Mouse (Mus musculus): Measurements from ENCODE around the gene Ppih. TPM values are rescaled to one million over a fixed set of nuclear protein-coding genes. Genes with fewer than 3 reads are reported as not detected.

The Ppih gene
- polyA plus RNA-seq (2015; fragmentation: Illumina TruSeq; extraction: RNeasy Lipid Tissue Mini Kit (QIAGEN cat#74804); ENCODE audit: low read depth, low replicate concordance): 37.2 TPM

GRCm38 (mm10) chr4:119320131-119320830, at the start of gene Ppih:
Gene Ppih, minus strand, starts transcription at chr4:119320546.

GRCm38 (mm10) chr4:119294415-119295133, 25.8 kb downstream of the Ppih start, which contains the start of gene Ybx1:
Gene Ybx1, minus strand, starts transcription at chr4:119294604.

GRCm38 (mm10) chr4:119255351-119255750, 65.0 kb downstream of the Ppih start, which contains the start of gene Cldn19:
Gene Cldn19, plus strand, starts transcription at chr4:119255414.

Other genes starting within 250 kb of the Ppih start
- 80.6 TPM for gene Slc2a1, start 211.8 kb downstream of the Ppih start, polyA plus RNA-seq (2015; fragmentation: Illumina TruSeq; extraction: RNeasy Lipid Tissue Mini Kit (QIAGEN cat#74804); ENCODE audit: low read depth, low replicate concordance)
- gene Zfp691, start 146.4 kb downstream of the Ppih start, polyA plus RNA-seq (2015; fragmentation: Illumina TruSeq; extraction: RNeasy Lipid Tissue Mini Kit (QIAGEN cat#74804); ENCODE audit: low read depth, low replicate concordance): 8.4 TPM
- gene Ermap, start 130.5 kb downstream of the Ppih start, polyA plus RNA-seq (2015; fragmentation: Illumina TruSeq; extraction: RNeasy Lipid Tissue Mini Kit (QIAGEN cat#74804); ENCODE audit: low read depth, low replicate concordance): 0.31 TPM
- 32.5 TPM for gene Svbp, start 125.2 kb downstream of the Ppih start, polyA plus RNA-seq (2015; fragmentation: Illumina TruSeq; extraction: RNeasy Lipid Tissue Mini Kit (QIAGEN cat#74804); ENCODE audit: low read depth, low replicate concordance)
- gene Tmem269, start 102.3 kb downstream of the Ppih start, polyA plus RNA-seq (2015; fragmentation: Illumina TruSeq; extraction: RNeasy Lipid Tissue Mini Kit (QIAGEN cat#74804); ENCODE audit: low read depth, low replicate concordance): 0.79 TPM
- gene AU022252, start 87.8 kb downstream of the Ppih start, polyA plus RNA-seq (2015; fragmentation: Illumina TruSeq; extraction: RNeasy Lipid Tissue Mini Kit (QIAGEN cat#74804); ENCODE audit: low read depth, low replicate concordance): 16.0 TPM
- 7.4 TPM for gene P3h1, start 87.6 kb downstream of the Ppih start, polyA plus RNA-seq (2015; fragmentation: Illumina TruSeq; extraction: RNeasy Lipid Tissue Mini Kit (QIAGEN cat#74804); ENCODE audit: low read depth, low replicate concordance)
- gene Cldn19, start 65.1 kb downstream of the Ppih start, polyA plus RNA-seq (2015; fragmentation: Illumina TruSeq; extraction: RNeasy Lipid Tissue Mini Kit (QIAGEN cat#74804); ENCODE audit: low read depth, low replicate concordance): 0.82 TPM
- gene Ybx1, start 25.9 kb downstream of the Ppih start, polyA plus RNA-seq (2015; fragmentation: Illumina TruSeq; extraction: RNeasy Lipid Tissue Mini Kit (QIAGEN cat#74804); ENCODE audit: low read depth, low replicate concordance): 226 TPM
- gene Ccdc30, start 95.0 kb upstream of the Ppih start, polyA plus RNA-seq (2015; fragmentation: Illumina TruSeq; extraction: RNeasy Lipid Tissue Mini Kit (QIAGEN cat#74804); ENCODE audit: low read depth, low replicate concordance): 14.5 TPM
- 13.5 TPM for gene Ppcs, start 101.9 kb upstream of the Ppih start, polyA plus RNA-seq (2015; fragmentation: Illumina TruSeq; extraction: RNeasy Lipid Tissue Mini Kit (QIAGEN cat#74804); ENCODE audit: low read depth, low replicate concordance)
- 1.3 TPM for gene Zmynd12, start 102.3 kb upstream of the Ppih start, polyA plus RNA-seq (2015; fragmentation: Illumina TruSeq; extraction: RNeasy Lipid Tissue Mini Kit (QIAGEN cat#74804); ENCODE audit: low read depth, low replicate concordance)
- gene Rimkla, start 172.1 kb upstream of the Ppih start, polyA plus RNA-seq (2015; fragmentation: Illumina TruSeq; extraction: RNeasy Lipid Tissue Mini Kit (QIAGEN cat#74804); ENCODE audit: low read depth, low replicate concordance): 13.1 TPM
- gene Foxj3, start 216.5 kb upstream of the Ppih start, polyA plus RNA-seq (2015; fragmentation: Illumina TruSeq; extraction: RNeasy Lipid Tissue Mini Kit (QIAGEN cat#74804); ENCODE audit: low read depth, low replicate concordance): 35.2 TPM
- 16.1 TPM for gene Frg2f1, start 219.0 kb upstream of the Ppih start, polyA plus RNA-seq (2015; fragmentation: Illumina TruSeq; extraction: RNeasy Lipid Tissue Mini Kit (QIAGEN cat#74804); ENCODE audit: low read depth, low replicate concordance)